Mouse (Mus musculus): ENCODE data around the gene Map3k1. TPM values are rescaled to one million over a fixed set of nuclear protein-coding genes. Genes with fewer than 3 reads are reported as not detected.

Gene Map3k1
- polyA plus RNA-seq, 1 experiment from 2014 or later, result 27.2 TPM

DNA sequence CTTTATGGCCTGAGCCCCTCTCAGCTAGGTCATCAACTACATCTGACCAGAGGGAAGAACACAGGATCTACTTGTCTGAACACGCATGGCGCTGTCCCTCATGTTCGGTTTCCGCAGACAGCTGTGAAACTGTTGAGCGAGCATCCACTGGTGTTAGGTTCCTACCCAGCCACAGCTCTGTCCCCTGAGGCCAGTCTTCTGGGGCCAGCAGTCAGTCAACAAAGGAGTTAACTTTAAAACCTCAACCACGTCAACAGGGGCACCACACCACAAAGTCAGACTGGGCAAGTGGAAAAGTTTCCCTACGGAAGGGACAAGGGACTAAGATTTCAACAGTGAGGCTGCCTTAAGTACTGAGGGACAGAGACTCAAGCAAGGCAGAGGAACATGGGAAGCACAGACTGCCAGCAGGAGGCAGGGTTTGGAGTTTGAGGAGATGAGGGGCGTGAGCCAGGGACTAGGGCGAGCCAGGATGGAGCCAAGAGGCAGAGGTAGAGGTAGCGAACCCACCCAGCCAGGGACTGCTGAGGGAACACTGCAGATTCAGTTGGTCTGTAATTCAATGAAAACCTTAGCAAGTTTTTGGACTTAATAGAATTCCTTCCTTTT lies 7.0 kb downstream of the Map3k1 start:
- 0 out of 2 replicates have a peak overlapping the region, but pooled peaks have one; percentile 13 for H3K4me2 ChIP-seq
- H3K4me3 ChIP-seq (replicated peaks), result no peak overlapping the region
- H3K9ac ChIP-seq, result no peak overlapping the region
- no peaks in the 10 kb centered on the region for H3K9me3 ChIP-seq (replicated peaks)
- no peaks in the 10 kb centered on the region for H3K27me3 ChIP-seq
- H3K4me1 ChIP-seq, result peaks cover 96% of the 10 kb centered on the region
- peak overlapping the region; percentile 52 for H3K27ac ChIP-seq
- WGBS, result 65% methylated on average over 10 of the region's 10 CpGs
- no peaks in the 10 kb centered on the region for H3K36me3 ChIP-seq
- ATAC-seq (replicated peaks; ENCODE audit: low FRiP score), result no peak

DNA sequence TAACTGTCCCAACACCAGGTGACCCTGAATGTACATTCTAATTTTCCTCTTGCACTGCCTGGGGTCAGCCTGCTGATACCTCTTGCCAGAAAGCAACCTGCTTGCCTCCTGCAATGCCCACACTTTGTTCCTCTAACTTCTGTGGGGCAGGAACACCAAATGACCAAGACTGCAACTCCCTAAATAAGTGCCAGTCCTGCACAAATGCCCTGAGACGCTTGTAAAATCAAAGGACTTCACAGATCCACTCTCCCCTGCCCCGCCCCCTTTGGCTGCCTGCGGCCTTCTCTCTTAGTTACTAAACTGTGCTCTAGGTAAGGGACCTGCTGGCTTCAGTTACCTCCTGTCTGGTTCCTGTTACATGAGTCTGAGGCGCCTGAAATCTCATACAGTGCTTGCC lies 7.9 kb downstream of the Map3k1 start:
- Histone ChIP-seq H3K4me1 (peaks cover 98% of the 10 kb centered on the region), H3K4me3 (replicated peaks) (no peak overlapping the region), H3K9ac (no peak overlapping the region), H3K9me3 (replicated peaks) (no peaks in the 10 kb centered on the region), H3K27me3 (no peaks in the 10 kb centered on the region), H3K27ac (peak overlapping the region; percentile 52), H3K36me3 (no peaks in the 10 kb centered on the region), H3K4me2 (no peak overlapping the region)
- 38% methylated on average over 4 of the region's 4 CpGs for WGBS
- ATAC-seq (replicated peaks; ENCODE audit: low FRiP score), result no peak

- H3K36me3 ChIP-seq, result no peaks in the 10 kb centered on the region
- H3K4me2 ChIP-seq, result peak overlapping the region; percentile 33; the same call in 1 of the 2 replicates
- 66% methylated on average over 12 of the region's 12 CpGs for WGBS
- no peaks in the 10 kb centered on the region for H3K9me3 ChIP-seq (replicated peaks)
- no peak for ATAC-seq (replicated peaks; ENCODE audit: low FRiP score)
- peaks cover 90% of the 10 kb centered on the region for H3K4me1 ChIP-seq
- no peak overlapping the region for H3K9ac ChIP-seq
- H3K27ac ChIP-seq, result peak overlapping the region; percentile 70
- H3K27me3 ChIP-seq, result no peaks in the 10 kb centered on the region
- no peak overlapping the region for H3K4me3 ChIP-seq (replicated peaks)
These were observed 10.7 kb downstream of the Map3k1 start for GRCm38 (mm10) chr13:111798044-111798443.

GRCm38 (mm10) chr13:111797021-111797420 lies 11.8 kb downstream of the Map3k1 start:
- H3K4me3 ChIP-seq (replicated peaks), result 0 out of 2 replicates have a peak overlapping the region, but pooled peaks have one; percentile 2
- ATAC-seq (replicated peaks; ENCODE audit: low FRiP score), result peak; percentile 91
- H3K9ac ChIP-seq, result no peak overlapping the region
- peak overlapping the region; percentile 70 for H3K27ac ChIP-seq
- peak overlapping the region; percentile 33 for H3K4me2 ChIP-seq
- H3K36me3 ChIP-seq, result no peaks in the 10 kb centered on the region
- H3K4me1 ChIP-seq, result peaks cover 90% of the 10 kb centered on the region
- no peaks in the 10 kb centered on the region for H3K9me3 ChIP-seq (replicated peaks)
- H3K27me3 ChIP-seq, result no peaks in the 10 kb centered on the region
- 10% methylated on average over 8 of the region's 8 CpGs for WGBS

DNA sequence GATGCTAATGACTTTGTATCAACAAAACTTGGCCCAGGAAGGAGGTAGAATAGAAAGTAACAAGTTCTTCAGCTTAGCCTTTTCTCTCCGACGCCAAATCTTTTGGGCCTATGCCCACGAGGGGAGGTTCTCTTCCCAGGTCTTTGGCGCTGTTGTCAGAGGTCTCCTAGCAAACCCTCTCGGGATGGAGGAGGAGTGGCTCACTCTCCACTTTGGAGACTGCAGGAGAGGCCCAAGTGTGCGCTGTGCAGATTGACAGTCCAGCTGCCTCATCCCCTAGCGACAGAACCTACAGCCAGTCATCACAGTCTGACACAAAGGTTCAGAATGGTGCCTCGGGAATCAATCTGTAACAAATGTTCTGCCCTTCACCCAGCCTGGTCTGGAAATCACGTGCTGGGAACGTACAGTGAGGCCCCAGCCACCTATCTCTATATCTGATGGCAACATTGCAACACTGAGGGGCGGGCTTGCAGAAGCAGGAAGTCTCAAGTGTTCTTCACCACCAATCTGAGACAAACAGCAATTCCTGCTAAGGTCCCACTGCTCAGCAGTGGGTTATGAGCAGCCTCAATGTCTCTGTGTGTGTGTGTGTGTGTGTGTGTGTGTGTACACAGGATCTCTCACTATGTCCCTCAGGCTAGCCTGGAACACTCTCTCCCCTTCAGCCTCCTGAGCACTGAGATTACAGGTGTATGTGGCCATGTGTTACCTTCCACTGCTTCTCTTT lies 12.4 kb downstream of the Map3k1 start:
- Histone ChIP-seq H3K9me3 (replicated peaks) (no peaks in the 10 kb centered on the region), H3K27me3 (no peaks in the 10 kb centered on the region), H3K4me2 (no peak overlapping the region), H3K4me1 (peaks cover 90% of the 10 kb centered on the region), H3K4me3 (replicated peaks) (no peak overlapping the region), H3K9ac (peak overlapping the region; percentile 18; the same call in 1 of the 2 replicates), H3K36me3 (no peaks in the 10 kb centered on the region), H3K27ac (peak overlapping the region; percentile 70)
- 52% methylated on average over 11 of the region's 11 CpGs for WGBS
- peak; percentile 14; the same call in 1 of the 2 replicates for ATAC-seq (replicated peaks; ENCODE audit: low FRiP score)

GRCm38 (mm10) chr13:111792975-111793287 lies 15.9 kb downstream of the Map3k1 start:
- no peak overlapping the region for H3K4me2 ChIP-seq
- H3K4me1 ChIP-seq, result peaks cover 90% of the 10 kb centered on the region
- 81% methylated on average over 14 of the region's 14 CpGs for WGBS
- H3K27me3 ChIP-seq, result no peaks in the 10 kb centered on the region
- no peak for ATAC-seq (replicated peaks; ENCODE audit: low FRiP score)
- H3K4me3 ChIP-seq (replicated peaks), result no peak overlapping the region
- 0 out of 2 replicates have a peak overlapping the region, but pooled peaks have one; percentile 29 for H3K27ac ChIP-seq
- no peaks in the 10 kb centered on the region for H3K36me3 ChIP-seq
- no peak overlapping the region for H3K9ac ChIP-seq
- H3K9me3 ChIP-seq (replicated peaks), result no peaks in the 10 kb centered on the region

DNA sequence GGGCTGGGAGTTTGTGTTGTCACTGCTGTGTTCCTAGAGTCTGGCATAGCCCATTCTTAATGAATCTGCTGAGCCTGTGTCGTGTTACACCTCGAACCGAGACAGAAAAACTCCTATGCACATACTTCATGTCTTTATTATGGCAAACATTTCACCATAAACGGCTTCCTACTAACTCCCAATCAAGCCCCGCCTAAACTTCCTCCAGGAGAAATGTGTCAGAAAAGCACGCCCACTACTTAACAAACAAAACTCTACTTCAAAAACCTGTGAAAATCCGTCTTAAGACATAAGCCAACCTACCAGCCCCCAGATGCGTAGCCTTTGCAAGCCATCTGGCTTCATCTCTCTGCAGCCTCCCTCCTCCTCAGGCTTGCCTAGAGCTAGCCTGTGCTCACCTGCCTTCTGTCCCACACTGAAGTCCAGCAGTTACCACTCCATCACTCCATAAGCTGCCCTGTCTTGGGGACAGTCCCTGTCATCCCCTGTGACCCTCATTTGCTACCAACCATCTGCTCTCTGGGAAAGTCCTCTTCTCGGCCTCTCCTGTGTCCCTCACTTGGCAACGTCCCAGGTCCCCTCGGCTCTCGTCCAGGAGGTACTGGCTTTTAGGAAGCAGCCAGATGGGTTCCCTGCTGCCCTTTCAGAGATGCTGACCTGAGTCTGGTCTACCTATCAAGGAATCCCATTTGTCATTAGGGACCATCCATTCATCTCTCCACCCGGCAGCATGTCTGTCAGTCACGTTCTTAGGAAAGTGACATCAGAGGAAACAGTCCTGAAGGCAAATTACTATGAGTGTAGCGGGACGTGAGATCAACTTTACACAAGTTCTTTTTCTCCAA lies 16.4 kb downstream of the Map3k1 start:
- H3K36me3 ChIP-seq, result no peaks in the 10 kb centered on the region
- no peak overlapping the region for H3K9ac ChIP-seq
- H3K27ac ChIP-seq, result peak overlapping the region; percentile 29; the same call in 1 of the 2 replicates
- no peak overlapping the region for H3K4me3 ChIP-seq (replicated peaks)
- WGBS, result 50% methylated on average over 16 of the region's 16 CpGs
- ATAC-seq (replicated peaks; ENCODE audit: low FRiP score), result no peak
- H3K9me3 ChIP-seq (replicated peaks), result no peaks in the 10 kb centered on the region
- H3K4me1 ChIP-seq, result peaks cover 84% of the 10 kb centered on the region
- no peak overlapping the region for H3K4me2 ChIP-seq
- H3K27me3 ChIP-seq, result no peaks in the 10 kb centered on the region

- Histone ChIP-seq H3K27me3 (no peaks in the 10 kb centered on the region), H3K4me1 (peaks cover 76% of the 10 kb centered on the region), H3K4me3 (replicated peaks) (no peak overlapping the region), H3K4me2 (no peak overlapping the region), H3K9ac (no peak overlapping the region), H3K9me3 (replicated peaks) (no peaks in the 10 kb centered on the region), H3K27ac (peak overlapping the region; percentile 10; the same call in 1 of the 2 replicates), H3K36me3 (no peaks in the 10 kb centered on the region)
- no peak for ATAC-seq (replicated peaks; ENCODE audit: low FRiP score)
- WGBS, result 87% methylated on average over 11 of the region's 11 CpGs
These were observed 17.2 kb downstream of the Map3k1 start for GRCm38 (mm10) chr13:111791596-111791995.

DNA sequence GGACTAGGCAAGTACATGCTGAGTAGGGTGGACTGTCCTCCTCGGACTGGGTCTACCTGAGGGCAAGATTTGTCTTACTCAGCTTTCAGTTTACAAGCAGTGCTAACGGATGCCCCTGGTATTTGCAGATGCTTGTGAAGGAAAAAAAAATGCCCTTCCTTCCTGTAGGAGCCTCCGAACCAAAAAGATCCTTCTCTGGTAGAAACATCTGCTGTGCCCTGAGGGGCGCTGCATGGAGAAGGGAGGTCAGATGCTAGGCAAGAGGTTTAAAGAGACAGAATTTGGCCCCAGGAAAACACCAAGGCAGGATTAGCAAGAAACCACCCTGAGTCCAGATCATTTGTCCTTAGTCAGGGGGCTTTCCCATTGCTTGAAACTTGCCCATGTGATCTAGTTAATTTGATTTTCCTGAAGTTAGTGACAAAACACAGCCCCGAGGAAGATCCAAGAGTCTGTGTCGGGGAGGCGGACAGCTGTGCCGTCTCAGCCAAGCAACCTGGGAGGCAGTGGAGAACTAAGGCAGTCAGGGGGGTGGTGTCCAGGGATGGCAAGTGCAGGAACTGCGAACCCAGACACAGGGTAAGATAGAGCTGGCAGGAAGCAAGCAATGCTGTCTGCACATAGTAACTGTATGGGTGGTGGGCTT lies 19.2 kb downstream of the Map3k1 start:
- Histone ChIP-seq H3K27ac (peak overlapping the region; percentile 66), H3K9ac (no peak overlapping the region), H3K36me3 (no peaks in the 10 kb centered on the region), H3K4me3 (replicated peaks) (no peak overlapping the region), H3K4me2 (peak overlapping the region; percentile 38; the same call in 1 of the 2 replicates), H3K9me3 (replicated peaks) (no peaks in the 10 kb centered on the region), H3K4me1 (peaks cover 73% of the 10 kb centered on the region), H3K27me3 (no peaks in the 10 kb centered on the region)
- 23% methylated on average over 9 of the region's 9 CpGs for WGBS
- peak; percentile 55 for ATAC-seq (replicated peaks; ENCODE audit: low FRiP score)

DNA sequence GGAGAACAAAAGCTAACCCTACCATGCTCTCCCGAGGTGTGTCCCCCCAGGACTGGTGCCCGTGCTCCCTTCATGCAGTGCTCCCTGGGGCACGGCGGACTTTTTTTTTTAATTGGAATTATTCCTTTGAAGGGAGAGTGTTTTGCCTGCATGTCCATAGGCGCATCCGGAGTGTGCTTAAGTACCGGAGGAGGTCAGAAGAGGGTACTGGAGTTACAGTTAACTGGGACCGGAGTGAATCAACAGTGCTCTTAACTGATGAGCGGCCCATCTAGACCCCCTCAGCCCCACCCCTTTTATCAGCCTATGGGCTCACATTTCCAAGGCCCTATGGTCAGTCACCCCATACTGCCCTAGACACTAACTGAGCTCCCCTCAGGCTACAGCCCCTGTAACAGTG lies 19.9 kb downstream of the Map3k1 start:
- ATAC-seq (replicated peaks; ENCODE audit: low FRiP score), result peak; percentile 22; the same call in 1 of the 2 replicates
- no peaks in the 10 kb centered on the region for H3K36me3 ChIP-seq
- H3K27me3 ChIP-seq, result no peaks in the 10 kb centered on the region
- H3K9ac ChIP-seq, result no peak overlapping the region
- no peaks in the 10 kb centered on the region for H3K9me3 ChIP-seq (replicated peaks)
- peaks cover 73% of the 10 kb centered on the region for H3K4me1 ChIP-seq
- H3K4me2 ChIP-seq, result peak overlapping the region; percentile 38
- 45% methylated on average over 9 of the region's 9 CpGs for WGBS
- H3K27ac ChIP-seq, result peak overlapping the region; percentile 66
- H3K4me3 ChIP-seq (replicated peaks), result no peak overlapping the region

DNA sequence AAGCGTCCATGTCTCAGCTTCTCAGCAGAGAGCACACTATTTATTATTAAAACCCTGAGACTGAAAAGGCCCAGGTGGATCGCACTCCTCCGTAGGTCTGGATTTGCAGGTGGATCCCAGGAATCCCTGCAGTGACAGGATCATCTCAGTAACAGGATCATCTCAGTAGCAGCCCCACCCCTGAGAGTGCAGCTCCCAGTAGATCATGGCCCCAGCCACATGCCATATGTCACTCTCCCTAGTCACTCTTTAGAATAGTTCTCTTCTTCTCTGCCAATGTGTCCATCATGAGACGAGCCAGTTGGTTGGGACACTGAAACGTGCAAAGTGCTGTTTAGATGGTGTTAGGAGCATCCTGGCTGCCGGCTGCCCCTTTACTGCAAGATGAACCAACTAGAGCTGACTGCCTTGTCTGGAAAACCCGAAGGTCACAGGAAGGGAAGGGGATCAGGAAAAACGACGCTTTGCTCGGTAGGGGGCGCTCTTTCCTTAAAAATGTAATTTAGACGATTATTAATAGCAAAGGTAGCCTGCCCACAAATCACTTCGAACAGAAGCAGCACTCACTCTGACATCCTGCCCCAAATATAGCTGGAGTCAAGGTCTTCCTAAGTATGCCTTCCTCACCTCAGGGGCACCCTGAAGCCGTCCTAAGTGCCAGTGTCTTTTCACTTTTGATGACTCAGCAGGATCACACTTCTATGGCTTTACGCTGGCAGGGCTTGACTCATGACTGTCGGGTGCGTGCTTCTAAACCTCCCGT lies 20.8 kb downstream of the Map3k1 start:
- H3K9ac ChIP-seq, result no peak overlapping the region
- 26% methylated on average over 18 of the region's 18 CpGs for WGBS
- peak; percentile 49; the same call in 1 of the 2 replicates for ATAC-seq (replicated peaks; ENCODE audit: low FRiP score)
- H3K27me3 ChIP-seq, result no peaks in the 10 kb centered on the region
- H3K36me3 ChIP-seq, result peaks cover 5% of the 10 kb centered on the region
- H3K4me3 ChIP-seq (replicated peaks), result 0 out of 2 replicates have a peak overlapping the region, but pooled peaks have one; percentile 9
- no peaks in the 10 kb centered on the region for H3K9me3 ChIP-seq (replicated peaks)
- H3K4me2 ChIP-seq, result peak overlapping the region; percentile 38
- peak overlapping the region; percentile 66 for H3K27ac ChIP-seq
- H3K4me1 ChIP-seq, result peaks cover 69% of the 10 kb centered on the region
